Mouse (Mus musculus) forebrain, embryonic 15.5 days (tissue): ENCODE data around the gene Setx. TPM values are rescaled to one million over a fixed set of nuclear protein-coding genes. Genes with fewer than 3 reads are reported as not detected.
A peak's percentile ranks its signal among the peaks of the same experiment; 100 is the strongest.

Experiments used
- ATAC-seq: fragments of 200-750 bp; cut with Nextera tagmentation; replicated peaks from 2 replicates; pipeline ENCODE4 v1.8.0; 2017; ENCODE audit warnings: mild to moderate bottlenecking, moderate TSS enrichment, moderate library complexity
- H3K27ac ChIP-seq: fragments of 300-500 bp; sonication (generic); replicated peaks from 2 replicates; pipeline ENCODE4 v1.5.1; 2015; ENCODE audit warnings: mild to moderate bottlenecking, inconsistent platforms
- H3K27me3 ChIP-seq: fragments of 300-500 bp; sonication (generic); 2 replicates; pipeline ENCODE4 v1.6.1; 2015; ENCODE audit warnings: inconsistent platforms
- H3K36me3 ChIP-seq: fragments of 300-500 bp; sonication (generic); 2 replicates; pipeline ENCODE4 v1.6.1; 2015; ENCODE audit warnings: mild to moderate bottlenecking, inconsistent platforms
- H3K4me1 ChIP-seq: fragments of 300-500 bp; sonication (generic); 2 replicates; pipeline ENCODE4 v1.6.1; 2015; ENCODE audit warnings: inconsistent platforms
- H3K4me2 ChIP-seq: fragments of 300-500 bp; sonication (generic); replicated peaks from 2 replicates; pipeline ENCODE4 v1.6.1; 2015; ENCODE audit warnings: mild to moderate bottlenecking, inconsistent platforms
- H3K4me3 ChIP-seq: fragments of 300-500 bp; sonication (generic); 2 replicates; pipeline ENCODE4 v1.5.1; 2015; ENCODE audit warnings: mild to moderate bottlenecking, inconsistent platforms
- H3K9ac ChIP-seq: fragments of 300-500 bp; sonication (generic); replicated peaks from 2 replicates; pipeline ENCODE4 v1.6.1; 2015; ENCODE audit warnings: mild to moderate bottlenecking, inconsistent platforms
- H3K9me3 ChIP-seq: fragments of 300-500 bp; sonication (generic); 2 replicates; pipeline ENCODE4 v1.6.1; 2016; ENCODE audit warnings: inconsistent platforms
- WGBS: fragments of 180-500 bp; shearing (Covaris S2); methylation state at CpG from one replicate; pipeline ENCODE4 v1.1.7; 2015; ENCODE audit warnings: mixed read lengths; 5-methylcytosine and 5-hydroxymethylcytosine counted together
- polyA plus RNA-seq: library from polyadenylated mRNA; unstranded; fragments of >200 nt; fragmentation: Nextera tagmentation; extraction: Ambion mirVana; gene quantifications from 2 replicates; pipeline ENCODE4 v1.2.1, GENCODE M21; 2015

The Setx gene
- polyA plus RNA-seq, 1 experiment from 2014 or later: 13.7 TPM

DNA sequence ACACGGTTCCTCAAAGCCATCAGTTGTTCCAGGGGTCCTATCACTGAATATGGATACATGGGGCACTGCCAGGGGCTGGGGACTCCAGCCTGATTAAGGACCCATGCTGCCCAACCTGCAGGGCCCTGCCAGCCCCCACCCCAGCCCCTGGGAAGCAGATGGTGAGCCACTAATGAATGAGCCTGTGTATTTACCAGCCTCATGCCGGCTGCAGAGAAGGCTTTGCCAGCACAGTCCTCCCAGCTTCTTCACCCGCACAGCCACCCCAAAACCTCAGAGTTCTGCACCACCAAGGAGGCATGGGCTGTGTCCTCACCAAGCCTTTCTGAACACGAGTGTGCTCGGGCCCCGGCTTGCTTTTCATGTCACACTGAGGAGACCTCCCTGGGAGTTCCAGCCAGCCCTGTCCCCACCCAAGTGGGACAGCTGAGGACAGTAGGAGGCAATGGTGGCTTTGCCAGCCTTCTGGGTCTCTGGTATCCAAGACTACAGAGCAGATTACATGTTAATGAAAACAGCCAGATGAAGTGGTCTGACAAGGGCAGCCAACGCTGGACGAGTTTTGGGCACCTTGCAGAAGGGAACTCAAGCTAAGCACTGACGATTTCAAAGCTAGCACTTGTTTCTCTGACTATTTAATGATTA is 106.3 kb downstream of the Setx start:
- 39% methylated on average over 9 of the region's 9 CpGs for WGBS
- peak overlapping the region; percentile 78 for H3K27ac ChIP-seq
- H3K4me3 ChIP-seq: no peak overlapping the region
- no peaks in the 10 kb centered on the region for H3K36me3 ChIP-seq
- peak; percentile 79 for ATAC-seq
- H3K4me2 ChIP-seq: no peak overlapping the region
- no peak overlapping the region for H3K9ac ChIP-seq
- H3K27me3 ChIP-seq: no peaks in the 10 kb centered on the region
- H3K9me3 ChIP-seq: no peaks in the 10 kb centered on the region
- peaks cover 14% of the 10 kb centered on the region for H3K4me1 ChIP-seq

Other genes with a start within 250 kb of the Setx start
- 0.70 and 1.3 TPM in 2 replicates for gene Barhl1, start 207.5 kb upstream of the Setx start, polyA plus RNA-seq
- 0.26 TPM in 1 of 2 replicates, not detected in the other for gene Cfap77, start 69.1 kb upstream of the Setx start, polyA plus RNA-seq
- gene Ttf1, start 63.9 kb upstream of the Setx start, polyA plus RNA-seq: 9.0 and 10.5 TPM in 2 replicates
- 11.7 and 13.5 TPM in 2 replicates for gene Ntng2, start 128.8 kb downstream of the Setx start, polyA plus RNA-seq
- gene Med27, start 222.6 kb downstream of the Setx start, polyA plus RNA-seq: 96.9 and 100 TPM in 2 replicates